Mouse (Mus musculus) hindbrain, embryonic 10.5 days (tissue): ENCODE data around the gene Dnaaf3. TPM values are rescaled to one million over a fixed set of nuclear protein-coding genes. Genes with fewer than 3 reads are reported as not detected.
A peak's percentile ranks its signal among the peaks of the same experiment; 100 is the strongest.

Experiments
- DNase-seq: peaks from one replicate; pipeline ENCODE4 v3.0.0-alpha.2; 2017; ENCODE audit warnings: low spot score
- H3K27ac ChIP-seq: fragments of 300-500 bp; sonication (generic); 2 replicates; pipeline ENCODE4 v1.5.1; 2016; ENCODE audit warnings: mild to moderate bottlenecking, moderate library complexity
- H3K27me3 ChIP-seq: fragments of 300-500 bp; sonication (generic); 2 replicates; pipeline ENCODE4 v1.6.1; 2016; ENCODE audit warnings: mild to moderate bottlenecking; ENCODE audit not compliant: poor library complexity, insufficient read depth, severe bottlenecking
- H3K36me3 ChIP-seq: fragments of 300-500 bp; sonication (generic); 2 replicates; pipeline ENCODE4 v1.6.1; 2016; ENCODE audit warnings: mild to moderate bottlenecking, moderate library complexity
- H3K4me1 ChIP-seq: fragments of 300-500 bp; sonication (generic); replicated peaks from 2 replicates; pipeline ENCODE4 v1.6.1; 2016; ENCODE audit warnings: mild to moderate bottlenecking
- H3K4me3 ChIP-seq: fragments of 300-500 bp; sonication (generic); 2 replicates; pipeline ENCODE4 v1.5.1; 2016; ENCODE audit warnings: mild to moderate bottlenecking, moderate library complexity
- H3K9me3 ChIP-seq: fragments of 300-500 bp; sonication (generic); 2 replicates; pipeline ENCODE4 v1.6.1; 2016; ENCODE audit warnings: mild to moderate bottlenecking, moderate library complexity
- WGBS: fragments of 180-500 bp; shearing (Covaris S2); methylation state at CpG from one replicate; pipeline ENCODE4 v1.1.7; 2016; 5-methylcytosine and 5-hydroxymethylcytosine counted together
- polyA plus RNA-seq: library from polyadenylated mRNA; unstranded; fragments of >200 nt; fragmentation: Nextera tagmentation; extraction: Ambion mirVana; gene quantifications from 2 replicates; pipeline ENCODE4 v1.2.1, GENCODE M21; 2016

Dnaaf3 gene
- polyA plus RNA-seq, 1 experiment from 2014 or later, result 2.9 TPM

GRCm38 (mm10) chr7:4479674-4480073 is 52.6 kb downstream of the Dnaaf3 start:
- DNase-seq, result peak; percentile 50
- H3K4me3 ChIP-seq, result peak overlapping the region; percentile 66; the same call in 1 of the 2 replicates

GRCm38 (mm10) chr7:4478796-4479291 is 53.4 kb downstream of the Dnaaf3 start:
- DNase-seq, result no peak
- WGBS, result 3% methylated on average over 16 of the region's 16 CpGs
- H3K27ac ChIP-seq, result peak overlapping the region; percentile 93
- peaks cover 32% of the 10 kb centered on the region for H3K36me3 ChIP-seq
- peaks cover 31% of the 10 kb centered on the region for H3K4me1 ChIP-seq
- peaks cover 34% of the 10 kb centered on the region for H3K27me3 ChIP-seq
- 0 out of 2 replicates have a peak, but pooled peaks cover 6% of the 10 kb centered on the region for H3K9me3 ChIP-seq
- H3K4me3 ChIP-seq, result peak overlapping the region; percentile 66

More at GRCm38 (mm10) chr7:4479674-4480073, 52.6 kb downstream of the Dnaaf3 start:
- Histone ChIP-seq H3K9me3 (0 out of 2 replicates have a peak, but pooled peaks cover 3% of the 10 kb centered on the region), H3K4me1 (peaks cover 26% of the 10 kb centered on the region), H3K27me3 (peaks cover 26% of the 10 kb centered on the region), H3K27ac (no peak overlapping the region), H3K36me3 (peaks cover 40% of the 10 kb centered on the region)
- 24% methylated on average over 6 of the region's 6 CpGs for WGBS

- peaks cover 25% of the 10 kb centered on the region for H3K36me3 ChIP-seq
- peaks cover 32% of the 10 kb centered on the region for H3K4me1 ChIP-seq
- peaks cover 41% of the 10 kb centered on the region for H3K27me3 ChIP-seq
- H3K4me3 ChIP-seq, result peak overlapping the region; percentile 66
- H3K27ac ChIP-seq, result peak overlapping the region; percentile 93
- under 1% methylated on average over 39 of the region's 39 CpGs for WGBS
- DNase-seq, result peak; percentile 90
- peaks cover 8% of the 10 kb centered on the region; the same call in 1 of the 2 replicates for H3K9me3 ChIP-seq
These were observed 54.0 kb downstream of the Dnaaf3 start for GRCm38 (mm10) chr7:4478021-4478795.

GRCm38 (mm10) chr7:4473940-4474339 is 58.3 kb downstream of the Dnaaf3 start:
- H3K36me3 ChIP-seq, result no peaks in the 10 kb centered on the region
- H3K27me3 ChIP-seq, result peaks cover 83% of the 10 kb centered on the region
- DNase-seq, result no peak
- no peak overlapping the region for H3K27ac ChIP-seq
- peaks cover 36% of the 10 kb centered on the region for H3K4me1 ChIP-seq
- 10% methylated on average over 19 of the region's 19 CpGs for WGBS
- H3K4me3 ChIP-seq, result 0 out of 2 replicates have a peak overlapping the region, but pooled peaks have one; percentile 18
- peaks cover 9% of the 10 kb centered on the region; the same call in 1 of the 2 replicates for H3K9me3 ChIP-seq

Other genes with a start within 250 kb of the Dnaaf3 start
- gene Ncr1, start 194.7 kb downstream of the Dnaaf3 start, polyA plus RNA-seq, result not detected in 2 replicates
- 0.10 and 0.50 TPM in 2 replicates for gene Gp6, start 134.7 kb downstream of the Dnaaf3 start, polyA plus RNA-seq
- gene Rdh13, start 86.8 kb downstream of the Dnaaf3 start, polyA plus RNA-seq, result 30.6 and 34.1 TPM in 2 replicates
- gene Eps8l1, start 71.8 kb downstream of the Dnaaf3 start, polyA plus RNA-seq, result 2.8 and 5.4 TPM in 2 replicates
- 40.8 and 45.8 TPM in 2 replicates for gene Ppp1r12c, start 30.8 kb downstream of the Dnaaf3 start, polyA plus RNA-seq
- gene Tnnt1, start 16.1 kb downstream of the Dnaaf3 start, polyA plus RNA-seq, result 5.7 and 6.2 TPM in 2 replicates
- gene Tnni3, start 8.2 kb downstream of the Dnaaf3 start, polyA plus RNA-seq, result 2.5 and 3.5 TPM in 2 replicates
- 5.0 and 15.2 TPM in 2 replicates for gene Syt5, start 15.1 kb upstream of the Dnaaf3 start, polyA plus RNA-seq
- not detected in 2 replicates for gene Ptprh, start 71.6 kb upstream of the Dnaaf3 start, polyA plus RNA-seq
- 2.1 and 2.2 TPM in 2 replicates for gene Tmem86b, start 99.0 kb upstream of the Dnaaf3 start, polyA plus RNA-seq
- 9.4 and 11.5 TPM in 2 replicates for gene Ppp6r1, start 126.6 kb upstream of the Dnaaf3 start, polyA plus RNA-seq
- 131 and 139 TPM in 2 replicates for gene Hspbp1, start 152.6 kb upstream of the Dnaaf3 start, polyA plus RNA-seq
- 1.7 and 2.8 TPM in 2 replicates for gene Brsk1, start 158.2 kb upstream of the Dnaaf3 start, polyA plus RNA-seq
- 0.14 and 0.17 TPM in 2 replicates for gene Tmem150b, start 192.8 kb upstream of the Dnaaf3 start, polyA plus RNA-seq
- 94.8 and 106 TPM in 2 replicates for gene Kmt5c, start 207.7 kb upstream of the Dnaaf3 start, polyA plus RNA-seq
- 40.8 and 46.1 TPM in 2 replicates for gene Cox6b2, start 220.6 kb upstream of the Dnaaf3 start, polyA plus RNA-seq
- gene Fam71e2, start 238.8 kb upstream of the Dnaaf3 start, polyA plus RNA-seq, result not detected in 2 replicates